Mouse (Mus musculus) lung, postnatal 0 days (tissue): ENCODE results near the gene Coq2.

Source experiments
- CTCF ChIP-seq: IDR thresholded peaks from 2 replicates; pipeline ENCODE4 v1.5.1; 2016; ENCODE audit warnings: antibody characterized with exemption, mild to moderate bottlenecking
- EP300 ChIP-seq: IDR thresholded peaks from 2 replicates; pipeline ENCODE4 v1.6.1; 2016; ENCODE audit warnings: antibody characterized with exemption, mild to moderate bottlenecking, control low read depth

- TF ChIP-seq CTCF (no peak), EP300 (no peak)
Observed at GRCm38 (mm10) chr5:100628807-100629206, 46.1 kb downstream of the Coq2 start.
